Comparison of ENCODE assay signal across 14 mouse cellular contexts in genomic region chr5:75761459-75762310, GRCm38 (mm10).
A peak's percentile ranks its signal among the peaks of the same experiment; 100 is the strongest.
DNase-seq lines count a peak whose midpoint lies in the region; ATAC-seq and TF ChIP-seq lines count a peak whose summit lies in the region.
"Had no signal": no experiment of that assay in that cellular context is flagged by ENCODE, and none has a peak within 500 bp of the region (broad histone marks: within the 10 kb centered on the region; RNA-seq: fewer than 3 reads in every experiment).

No protein-coding gene starts in this region.

- peak; percentile 82 for ATAC-seq in heart, embryonic 14.5 days (ENCODE audit: insufficient number of reproducible peaks, insufficient read depth, low FRiP score, low read depth)
- no peak for ATAC-seq in midbrain, embryonic 11.5 days (ENCODE audit: low FRiP score)
- ATAC-seq in midbrain, embryonic 16.5 days: no peak
- peak; percentile 96 for ATAC-seq in liver, embryonic 11.5 days (replicated peaks; ENCODE audit: low FRiP score)
- no peak for ATAC-seq in midbrain, postnatal 0 days (ENCODE audit: low FRiP score)
- ATAC-seq: forebrain, embryonic 16.5 days had no signal

- 0 out of 2 replicates have a peak, but pooled peaks cover 2% of the 10 kb centered on the region for H3K9me3 ChIP-seq in heart, embryonic 14.5 days (ENCODE audit: control insufficient read depth, low read length)
- H3K9me3 ChIP-seq in midbrain, embryonic 11.5 days (ENCODE audit: control insufficient read depth, low read length): no peaks in the 10 kb centered on the region
- no peaks in the 10 kb centered on the region for H3K9me3 ChIP-seq in midbrain, embryonic 16.5 days (replicated peaks; ENCODE audit: control insufficient read depth, low read length, poor library complexity, severe bottlenecking)
- H3K9me3 ChIP-seq in liver, embryonic 11.5 days (ENCODE audit: control insufficient read depth, low read length): no peaks in the 10 kb centered on the region
- no peaks in the 10 kb centered on the region for H3K9me3 ChIP-seq in hindbrain, embryonic 10.5 days
- no peaks in the 10 kb centered on the region for H3K9me3 ChIP-seq in midbrain, postnatal 0 days (ENCODE audit: low read length)
- H3K9me3 ChIP-seq: embryonic facial prominence, embryonic 12.5 days had no signal

- peak overlapping the region; percentile 39 for H3K4me2 ChIP-seq in heart, embryonic 14.5 days (ENCODE audit: low read length)
- no peak overlapping the region for H3K4me2 ChIP-seq in midbrain, embryonic 11.5 days
- no peak overlapping the region for H3K4me2 ChIP-seq in midbrain, embryonic 16.5 days (ENCODE audit: low read length)
- H3K4me2 ChIP-seq in liver, embryonic 11.5 days: peak overlapping the region; percentile 68
- no peak overlapping the region for H3K4me2 ChIP-seq in midbrain, postnatal 0 days (ENCODE audit: low read depth, low read length, poor library complexity, severe bottlenecking)
- H3K4me2 ChIP-seq: embryonic facial prominence, embryonic 12.5 days had no signal

- no peaks in the 10 kb centered on the region for H3K36me3 ChIP-seq in heart, embryonic 14.5 days (ENCODE audit: control insufficient read depth, insufficient read depth, low read length)
- H3K36me3 ChIP-seq in midbrain, embryonic 11.5 days (ENCODE audit: control insufficient read depth, insufficient read depth, low read length): no peaks in the 10 kb centered on the region
- no peaks in the 10 kb centered on the region for H3K36me3 ChIP-seq in midbrain, embryonic 16.5 days (ENCODE audit: control insufficient read depth, insufficient read depth, low read length)
- no peaks in the 10 kb centered on the region for H3K36me3 ChIP-seq in liver, embryonic 11.5 days (ENCODE audit: control insufficient read depth, insufficient read depth, low read length)
- no peaks in the 10 kb centered on the region for H3K36me3 ChIP-seq in hindbrain, embryonic 10.5 days
- no peaks in the 10 kb centered on the region for H3K36me3 ChIP-seq in midbrain, postnatal 0 days (ENCODE audit: insufficient read depth, low read length)
- H3K36me3 ChIP-seq: embryonic facial prominence, embryonic 12.5 days had no signal

- H3K4me3 ChIP-seq in heart, embryonic 14.5 days (ENCODE audit: control insufficient read depth in 1 of 2, insufficient read depth in 1 of 2, low read depth in 1 of 2, low read length in 2 of 2): no peak overlapping the region
- no peak overlapping the region for H3K4me3 ChIP-seq in midbrain, embryonic 11.5 days (ENCODE audit: low read depth, low read length)
- no peak overlapping the region for H3K4me3 ChIP-seq in midbrain, embryonic 16.5 days (ENCODE audit: low read depth, low read length)
- H3K4me3 ChIP-seq in liver, embryonic 11.5 days (ENCODE audit: low read depth, low read length): no peak overlapping the region
- no peak overlapping the region for H3K4me3 ChIP-seq in hindbrain, embryonic 10.5 days
- H3K4me3 ChIP-seq in midbrain, postnatal 0 days (ENCODE audit: low read depth, low read length): no peak overlapping the region
- H3K4me3 ChIP-seq: embryonic facial prominence, embryonic 12.5 days; layer of hippocampus, adult 2 months had no signal

- no peak overlapping the region for H3K9ac ChIP-seq in heart, embryonic 14.5 days (ENCODE audit: low read length)
- no peak overlapping the region for H3K9ac ChIP-seq in midbrain, embryonic 11.5 days (ENCODE audit: low read length)
- H3K9ac ChIP-seq in midbrain, embryonic 16.5 days (ENCODE audit: low read depth, low read length): no peak overlapping the region
- H3K9ac ChIP-seq in liver, embryonic 11.5 days (ENCODE audit: low read depth, low read length): 0 out of 2 replicates have a peak overlapping the region, but pooled peaks have one; percentile 35
- no peak overlapping the region for H3K9ac ChIP-seq in midbrain, postnatal 0 days (replicated peaks; ENCODE audit: low read length, poor library complexity, severe bottlenecking)
- H3K9ac ChIP-seq: embryonic facial prominence, embryonic 12.5 days had no signal

- DNase-seq in heart, adult 8-10 months (ENCODE audit: low spot score): no peak
- peak; percentile 62 for DNase-seq in midbrain, embryonic 11.5 days (ENCODE audit: low spot score, missing footprints)
- DNase-seq in liver, embryonic 11.5 days (ENCODE audit: low spot score): peak; percentile 66
- no peak for DNase-seq in cerebellum, adult 9-10 months
- no peak for DNase-seq in hindbrain, embryonic 10.5 days (ENCODE audit: low spot score)
- DNase-seq in midbrain, postnatal 0 days (ENCODE audit: low spot score): no peak
- DNase-seq: cerebellum, adult 2 months; kidney, adult 11 months; midbrain, embryonic 14.5 days had no signal

- H3K27ac ChIP-seq in heart, embryonic 14.5 days (replicated peaks in 1 of 2; ENCODE audit: control insufficient read depth in 1 of 2, insufficient read depth in 1 of 2, low read depth in 2 of 2, low read length in 2 of 2): peak overlapping the region; percentile 26 to 43; a peak in 1 of 4 replicates
- H3K27ac ChIP-seq in midbrain, embryonic 11.5 days (ENCODE audit: low read depth, low read length): no peak overlapping the region
- H3K27ac ChIP-seq in midbrain, embryonic 16.5 days (ENCODE audit: low read length): no peak overlapping the region
- peak overlapping the region; percentile 57 for H3K27ac ChIP-seq in liver, embryonic 11.5 days (ENCODE audit: low read depth, low read length)
- H3K27ac ChIP-seq in hindbrain, embryonic 10.5 days: no peak overlapping the region
- no peak overlapping the region for H3K27ac ChIP-seq in midbrain, postnatal 0 days (ENCODE audit: low read depth, low read length)
- H3K27ac ChIP-seq: embryonic facial prominence, embryonic 12.5 days; layer of hippocampus, adult 2 months had no signal

- H3K27me3 ChIP-seq in heart, embryonic 14.5 days (ENCODE audit: control insufficient read depth, insufficient read depth, low read length): peaks cover 20% of the 10 kb centered on the region
- no peaks in the 10 kb centered on the region for H3K27me3 ChIP-seq in midbrain, embryonic 11.5 days (ENCODE audit: control insufficient read depth, insufficient read depth, low read length)
- H3K27me3 ChIP-seq in midbrain, embryonic 16.5 days (ENCODE audit: control insufficient read depth, insufficient read depth, low read depth, low read length): no peaks in the 10 kb centered on the region
- no peaks in the 10 kb centered on the region for H3K27me3 ChIP-seq in liver, embryonic 11.5 days (replicated peaks; ENCODE audit: control insufficient read depth, insufficient read depth, low read length)
- H3K27me3 ChIP-seq in hindbrain, embryonic 10.5 days (ENCODE audit: insufficient read depth, poor library complexity, severe bottlenecking): no peaks in the 10 kb centered on the region
- no peaks in the 10 kb centered on the region for H3K27me3 ChIP-seq in midbrain, postnatal 0 days (ENCODE audit: insufficient read depth, low read length)
- H3K27me3 ChIP-seq: embryonic facial prominence, embryonic 12.5 days had no signal

- H3K4me1 ChIP-seq in heart, embryonic 14.5 days (ENCODE audit: control insufficient read depth in 2 of 2, insufficient read depth in 2 of 2, low read length in 2 of 2): peaks cover 13 to 29% of the 10 kb centered on the region in 2 experiments
- H3K4me1 ChIP-seq in midbrain, embryonic 11.5 days (ENCODE audit: control insufficient read depth, insufficient read depth, low read length): no peaks in the 10 kb centered on the region
- H3K4me1 ChIP-seq in midbrain, embryonic 16.5 days (ENCODE audit: control insufficient read depth, insufficient read depth, low read length): peaks cover 4% of the 10 kb centered on the region; the same call in 1 of the 2 replicates
- H3K4me1 ChIP-seq in liver, embryonic 11.5 days (replicated peaks; ENCODE audit: control insufficient read depth, insufficient read depth, low read length): peaks cover 22% of the 10 kb centered on the region
- H3K4me1 ChIP-seq in hindbrain, embryonic 10.5 days (replicated peaks): peaks cover 14% of the 10 kb centered on the region
- H3K4me1 ChIP-seq in midbrain, postnatal 0 days (ENCODE audit: insufficient read depth, low read length): 0 out of 2 replicates have a peak, but pooled peaks cover 4% of the 10 kb centered on the region

- no peak for TF ChIP-seq CTCF in midbrain, postnatal 0 days (IDR thresholded peaks at IDR 0.05)

- 37% methylated on average over 11 of the region's 11 CpGs for WGBS in heart, embryonic 14.5 days
- WGBS in midbrain, embryonic 11.5 days: 90% methylated on average over 11 of the region's 11 CpGs
- 84% methylated on average over 11 of the region's 11 CpGs for WGBS in midbrain, embryonic 16.5 days
- 26% methylated on average over 11 of the region's 11 CpGs for WGBS in liver, embryonic 11.5 days
- WGBS in hindbrain, embryonic 10.5 days: 84% methylated on average over 11 of the region's 11 CpGs
- WGBS in midbrain, postnatal 0 days: 82% methylated on average over 11 of the region's 11 CpGs

Comparison
In these comparisons a context has a peak if more than half of its experiments do, and no peak if none do; other contexts are left out.
1. DNase-seq: peak in midbrain, embryonic 11.5 days (single experiment) and liver, embryonic 11.5 days (single experiment); none in heart, adult 8-10 months (single experiment), cerebellum, adult 9-10 months (single experiment), hindbrain, embryonic 10.5 days (single experiment) and midbrain, postnatal 0 days (single experiment).
2. ATAC-seq: peak in heart, embryonic 14.5 days (single experiment) and liver, embryonic 11.5 days (single experiment); none in midbrain, embryonic 11.5 days (single experiment), midbrain, embryonic 16.5 days (single experiment) and midbrain, postnatal 0 days (single experiment).
3. H3K27ac ChIP-seq: peak in heart, embryonic 14.5 days (2 of 2) and liver, embryonic 11.5 days (single experiment); none in midbrain, embryonic 11.5 days (single experiment), midbrain, embryonic 16.5 days (single experiment), hindbrain, embryonic 10.5 days (single experiment) and midbrain, postnatal 0 days (single experiment).
4. H3K4me2 ChIP-seq: peak in heart, embryonic 14.5 days (single experiment) and liver, embryonic 11.5 days (single experiment); none in midbrain, embryonic 11.5 days (single experiment), midbrain, embryonic 16.5 days (single experiment) and midbrain, postnatal 0 days (single experiment).